Mouse (Mus musculus): ENCODE data around the gene Ptprj.

GRCm38 (mm10) chr2:90466480-90466879, 114.0 kb downstream of the Ptprj start:
- no peak for TF ChIP-seq CTCF (IDR thresholded peaks at IDR 0.05; ENCODE audit: control insufficient read depth, insufficient read depth, low read length)
- no peak for TF ChIP-seq POLR2A (IDR thresholded peaks at IDR 0.05; ENCODE audit: borderline replicate concordance, control insufficient read depth, low read depth, low read length)

All from bone marrow, adult 2 months (tissue).